Mouse (Mus musculus): ENCODE results near the gene Phospho2.

Phospho2 gene

DNA sequence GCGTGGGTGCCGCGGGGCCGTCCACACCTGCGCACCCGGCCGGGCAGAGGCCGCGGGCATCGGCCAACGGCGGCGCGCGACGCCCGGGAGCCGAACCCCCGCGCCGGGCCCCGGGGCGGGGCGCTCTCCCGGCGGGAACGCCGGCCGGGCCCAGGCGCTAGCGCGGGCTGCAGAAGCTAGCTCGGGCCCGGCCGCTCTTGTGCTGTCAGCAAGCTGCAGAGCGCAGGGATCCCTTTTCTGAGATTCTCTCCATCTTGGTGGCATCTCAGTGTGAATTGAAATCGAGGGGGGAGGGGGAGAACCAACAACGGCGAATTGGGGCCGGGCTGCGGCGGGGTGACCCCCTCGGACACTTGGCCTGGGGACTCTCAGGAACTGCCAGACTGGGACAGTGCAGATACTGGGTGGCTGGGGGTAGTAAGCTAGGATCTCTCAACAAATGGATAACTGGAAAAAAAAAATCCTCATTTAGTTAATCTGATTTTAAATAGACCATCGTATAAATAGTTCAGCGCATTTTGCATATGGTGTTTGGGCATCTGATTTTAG lies 33.8 kb downstream of the Phospho2 start:
- peak; percentile 18 for DNase-seq (ENCODE audit: low read depth, low spot score)

DNA sequence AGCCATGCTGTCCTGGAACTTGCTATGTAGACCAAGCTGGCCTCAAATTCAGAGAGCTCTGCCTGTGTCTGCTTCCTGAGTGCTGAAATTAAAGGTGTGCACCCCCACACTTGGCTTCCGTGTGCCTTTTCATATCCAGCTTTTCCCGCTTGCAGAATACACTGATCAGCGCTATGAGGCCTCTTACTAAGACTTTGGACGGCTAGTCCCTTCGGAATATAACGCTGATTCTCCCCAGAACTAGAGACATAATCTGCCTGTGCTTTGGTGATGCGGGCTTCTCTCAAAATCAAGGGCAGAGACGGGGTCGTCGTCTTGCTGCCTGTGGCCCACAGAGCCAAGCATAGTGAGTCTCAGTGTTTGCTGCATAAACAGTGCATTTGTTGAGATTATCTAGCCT lies 36.5 kb downstream of the Phospho2 start:
- DNase-seq (ENCODE audit: low read depth, low spot score): no peak

DNA sequence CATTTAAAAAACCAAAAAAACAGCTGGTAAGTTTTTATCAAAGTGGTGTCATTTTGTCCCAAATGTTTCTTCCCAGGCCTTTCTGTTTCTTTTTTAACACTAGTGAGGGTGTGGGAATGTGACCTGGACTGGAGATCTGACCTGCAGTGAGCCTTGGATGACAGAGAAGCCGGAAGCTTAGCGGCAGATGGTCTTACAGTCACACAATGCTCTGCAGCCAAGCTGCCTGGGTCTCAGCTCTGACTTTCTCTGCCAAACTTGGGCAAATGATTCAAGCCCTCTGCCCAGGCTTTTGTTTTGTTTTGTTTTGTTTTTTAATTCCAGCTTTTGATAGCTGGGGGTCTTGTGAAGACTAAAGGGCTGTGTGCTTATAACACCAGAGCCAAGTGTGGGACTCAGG lies 37.0 kb downstream of the Phospho2 start:
- DNase-seq (ENCODE audit: low read depth, low spot score): no peak

DNA sequence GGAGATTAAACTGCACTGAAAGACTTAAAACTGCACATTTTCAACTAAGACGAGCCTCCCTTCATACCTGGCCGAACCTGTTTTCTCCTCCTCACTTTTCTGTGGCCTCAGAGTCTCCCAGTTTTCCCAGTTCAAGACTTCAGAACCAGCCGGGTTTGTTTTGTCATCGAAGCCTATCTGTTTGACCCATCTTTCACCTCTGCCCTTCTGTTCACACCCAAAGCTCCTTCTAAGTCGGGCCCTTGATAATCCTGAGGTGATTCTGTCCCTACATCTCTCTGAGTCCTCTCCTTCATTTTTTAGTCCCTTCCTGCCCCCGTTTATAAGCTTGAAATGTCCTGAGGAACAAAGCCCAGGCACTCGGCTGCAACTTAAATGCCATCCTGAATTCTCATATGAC lies 38.6 kb downstream of the Phospho2 start:
- DNase-seq (ENCODE audit: low read depth, low spot score): no peak

DNA sequence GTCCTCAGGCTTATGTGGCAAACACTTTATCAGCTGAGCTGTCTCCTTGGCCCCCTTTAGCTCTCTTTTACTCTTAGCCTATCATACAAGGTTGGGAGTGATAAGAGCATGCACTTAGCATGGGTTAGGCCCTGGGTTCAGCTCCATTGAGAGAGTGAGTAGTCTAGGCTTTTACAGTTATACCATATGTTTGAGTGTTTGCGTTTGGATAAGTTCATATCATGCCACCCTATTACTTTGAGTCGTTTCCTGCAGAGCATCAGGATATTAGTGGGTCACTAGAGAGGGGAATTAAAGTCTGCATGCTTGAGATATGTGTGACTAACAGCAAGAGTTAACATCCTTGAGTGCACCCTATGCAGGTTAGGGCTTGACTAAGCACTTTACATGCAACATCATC lies 40.3 kb downstream of the Phospho2 start:
- DNase-seq (ENCODE audit: low read depth, low spot score): no peak

DNA sequence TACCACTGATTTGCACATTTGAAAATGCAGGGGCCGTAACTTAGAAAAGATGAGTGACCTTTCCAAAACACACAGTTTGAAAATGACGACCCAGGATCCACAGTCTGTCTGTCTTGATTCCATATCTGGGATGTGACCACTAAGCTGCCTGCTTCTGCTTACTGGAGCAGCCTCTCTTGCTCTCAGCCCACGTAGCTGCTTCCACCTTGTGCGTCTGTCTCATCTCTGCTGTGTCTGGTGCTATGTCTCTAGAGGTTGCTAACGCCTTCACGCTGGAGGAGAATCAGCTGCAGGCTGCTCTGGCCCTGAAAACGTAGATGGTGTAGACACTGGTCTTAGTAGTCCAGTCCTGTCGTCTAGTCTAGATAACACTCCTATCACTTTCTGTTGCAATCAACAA lies 40.7 kb downstream of the Phospho2 start:
- no peak for DNase-seq (ENCODE audit: low read depth, low spot score)

DNA sequence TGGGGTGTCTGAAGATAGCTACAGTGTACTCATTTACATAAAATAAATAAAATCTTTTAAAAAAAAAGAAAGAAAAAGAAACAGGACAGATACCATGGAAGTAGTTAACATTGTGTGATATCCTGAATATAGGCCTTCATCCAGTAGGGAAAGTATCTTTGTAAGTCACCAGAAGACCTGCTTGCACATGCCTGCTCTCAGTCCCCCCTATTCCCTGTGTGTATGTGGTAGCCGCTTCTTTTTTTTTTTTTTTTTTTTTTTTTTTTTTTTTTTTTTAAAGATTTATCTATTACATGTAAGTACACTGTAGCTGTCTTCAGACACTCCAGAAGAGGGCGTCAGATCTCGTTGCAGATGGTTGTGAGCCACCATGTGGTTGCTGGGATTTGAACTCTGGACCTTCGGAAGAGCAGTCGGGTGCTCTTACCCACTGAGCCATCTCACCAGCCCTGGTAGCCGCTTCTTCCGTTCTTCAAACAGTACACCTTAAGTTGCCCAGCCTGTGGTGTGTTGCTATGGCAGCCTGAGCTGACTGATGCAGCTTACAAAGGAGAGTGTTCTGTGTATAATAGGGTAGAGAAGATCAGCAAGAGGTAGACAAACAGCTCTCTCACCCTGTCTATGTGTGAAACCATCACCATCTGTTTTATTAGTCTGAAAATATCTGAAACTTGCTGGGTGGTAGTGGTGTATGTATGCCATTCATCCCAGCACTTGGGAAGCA lies 48.0 kb downstream of the Phospho2 start:
- no peak for DNase-seq (ENCODE audit: low read depth, low spot score)

DNA sequence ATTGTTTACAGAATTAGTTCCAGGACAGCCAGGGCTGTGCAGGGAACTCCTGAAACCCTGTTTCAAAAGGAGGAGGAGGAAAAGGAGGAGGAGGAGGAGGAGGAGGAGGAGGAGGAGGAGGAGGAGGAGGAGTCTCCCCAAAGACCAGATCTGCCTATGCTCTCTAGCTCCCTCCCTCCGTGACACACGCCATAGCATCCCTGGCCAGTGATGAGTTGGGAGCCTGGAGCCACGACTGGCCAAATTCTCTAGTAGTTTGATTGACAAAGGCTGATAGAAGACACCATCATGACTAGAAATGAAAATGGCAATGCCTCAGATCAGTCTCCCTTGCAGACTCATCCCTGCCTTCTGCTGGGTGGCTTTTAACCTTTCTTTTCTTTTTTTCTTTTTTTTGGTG lies 48.6 kb downstream of the Phospho2 start:
- no peak for DNase-seq (ENCODE audit: low read depth, low spot score)

DNA sequence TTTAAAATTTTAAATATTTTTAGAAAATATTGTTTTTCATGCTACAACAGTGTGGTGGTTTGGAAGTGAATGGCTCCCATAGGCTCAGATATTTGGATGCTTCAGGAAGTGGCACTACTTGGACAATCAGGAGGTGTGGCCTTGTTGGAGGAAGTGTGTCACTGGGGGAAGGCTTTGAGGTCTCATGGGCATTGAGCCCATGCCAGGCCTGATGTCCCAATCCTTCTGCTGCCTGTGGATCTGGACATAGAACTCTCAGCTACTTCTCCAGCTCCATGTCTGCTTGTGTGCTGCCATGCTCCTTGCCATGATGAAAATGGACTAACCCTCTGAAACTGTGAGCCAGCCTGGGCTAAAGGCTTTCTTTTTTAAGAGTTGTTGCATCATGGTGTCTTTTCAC lies 49.3 kb downstream of the Phospho2 start:
- no peak for DNase-seq (ENCODE audit: low read depth, low spot score)

DNA sequence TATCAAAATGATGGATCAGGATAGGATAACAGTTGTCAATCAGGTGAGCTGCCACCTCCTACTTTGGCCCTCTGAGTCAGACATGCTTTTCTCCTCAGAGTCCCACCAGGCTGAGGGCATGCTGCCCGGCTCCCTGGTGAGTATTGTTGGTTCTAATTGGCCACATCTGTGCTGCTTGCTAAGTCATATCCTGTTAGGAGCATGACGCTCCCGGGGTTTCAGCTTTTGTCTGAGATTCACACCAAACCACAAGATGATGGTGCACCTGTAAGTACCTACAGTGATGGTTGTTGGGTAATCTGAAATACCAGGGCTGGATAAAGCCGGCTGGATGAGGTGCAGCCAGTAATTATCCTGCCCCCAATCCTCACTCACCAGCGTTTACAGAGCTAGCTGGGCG lies 50.8 kb downstream of the Phospho2 start:
- no peak for DNase-seq (ENCODE audit: low read depth, low spot score)

DNA sequence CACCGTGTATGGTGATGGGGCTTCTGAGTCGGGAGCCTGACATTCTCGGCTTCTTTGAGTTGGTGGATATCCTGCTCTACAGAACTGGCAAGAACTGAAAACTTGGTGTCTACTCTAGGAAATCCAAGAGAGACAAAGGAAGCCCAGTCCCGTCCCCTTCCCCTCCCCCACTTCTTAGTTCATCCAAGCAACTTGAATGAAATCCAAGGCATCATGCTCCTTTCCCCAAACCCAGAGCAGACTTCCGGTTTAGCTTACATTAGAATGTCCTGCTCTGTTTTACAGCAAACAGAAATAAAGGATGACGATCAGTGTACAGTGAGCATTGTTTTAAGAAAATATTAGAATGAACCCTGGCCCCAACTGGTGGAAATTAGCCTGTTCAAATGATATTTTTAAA lies 59.8 kb downstream of the Phospho2 start:
- no peak for DNase-seq (ENCODE audit: low read depth, low spot score)

All from CD4-positive, CD25-positive, alpha-beta regulatory T cell, adult 2 months (primary cell).